Mouse (Mus musculus) layer of hippocampus, adult 18-20 months (tissue): ENCODE results near the gene Mccc2. TPM values are rescaled to one million over a fixed set of nuclear protein-coding genes. Genes with fewer than 3 reads are reported as not detected.

Experiments used
- DNase-seq, 2 experiments: peaks; one replicate each; pipeline ENCODE4 v3.0.0; 2022; ENCODE audit warnings: low spot score in 2 of 2
- total RNA-seq, 2 experiments: library from RNA; stranded (reverse); gene quantifications; 2 replicates each; pipeline ENCODE4 v1.2.3; 2021

Mccc2 gene
- total RNA-seq, 2 experiments from 2014 or later: 25.2 to 30.6 TPM

GRCm38 (mm10) chr13:99940601-99941000 lies 74.8 kb downstream of the Mccc2 start:
- DNase-seq: peak in 1 of 2 experiments; percentile 38

GRCm38 (mm10) chr13:99939320-99939671 lies 76.1 kb downstream of the Mccc2 start:
- DNase-seq: peak in 1 of 2 experiments; percentile 11

DNA sequence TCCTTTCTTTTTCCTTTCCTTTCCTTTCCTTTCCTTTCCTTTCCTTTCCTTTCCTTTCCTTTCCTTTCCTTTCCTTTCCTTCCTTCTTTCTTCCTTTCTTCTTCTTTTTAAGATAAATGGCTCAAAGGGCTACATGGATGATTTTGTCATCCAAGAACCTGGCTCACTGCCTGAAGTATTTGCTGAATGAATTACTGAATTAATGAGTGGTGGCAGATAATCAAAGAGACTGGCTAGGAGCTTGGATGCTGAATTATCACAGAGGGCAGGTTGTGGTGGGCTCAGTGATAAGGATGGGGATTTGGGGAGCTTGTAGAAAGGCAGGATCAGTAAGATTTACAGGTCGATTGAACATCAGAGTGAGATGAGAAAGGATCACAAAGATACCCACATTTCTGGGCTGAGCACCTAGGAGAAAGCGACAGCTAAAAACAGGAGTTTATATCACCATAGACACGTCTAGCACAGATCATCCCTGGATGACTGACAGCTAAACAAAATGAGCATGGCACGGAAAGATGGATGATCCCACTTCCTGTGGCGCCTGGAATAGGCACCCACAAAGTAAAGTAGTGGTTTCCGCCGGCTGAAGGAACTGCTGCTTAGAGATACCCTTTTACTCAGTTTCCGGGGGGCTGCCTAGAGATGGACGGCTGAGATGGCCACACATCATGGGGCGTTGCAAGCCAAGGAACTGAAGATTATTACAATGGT lies 76.7 kb downstream of the Mccc2 start:
- DNase-seq: no peak

GRCm38 (mm10) chr13:99937741-99938140 lies 77.7 kb downstream of the Mccc2 start:
- DNase-seq: no peak

DNA sequence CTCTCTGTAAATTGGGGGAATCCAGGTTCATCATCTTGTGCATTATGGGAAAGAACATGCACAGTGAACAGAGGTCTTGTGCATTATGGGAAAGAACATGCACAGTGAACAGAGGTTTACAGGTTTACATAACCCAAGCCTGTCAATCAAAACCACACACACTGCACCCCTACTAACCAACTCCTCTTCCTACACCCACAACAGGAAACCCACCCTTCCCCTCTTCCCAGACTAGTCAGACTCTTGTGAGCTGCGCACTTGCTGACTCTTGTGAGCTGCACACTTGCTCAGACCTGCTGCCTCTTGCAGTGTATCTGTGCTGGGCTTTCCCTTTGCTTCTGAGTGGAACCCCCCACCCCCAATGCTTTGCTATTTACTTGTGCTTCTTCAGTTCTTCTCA lies 83.0 kb downstream of the Mccc2 start:
- DNase-seq: no peak

DNA sequence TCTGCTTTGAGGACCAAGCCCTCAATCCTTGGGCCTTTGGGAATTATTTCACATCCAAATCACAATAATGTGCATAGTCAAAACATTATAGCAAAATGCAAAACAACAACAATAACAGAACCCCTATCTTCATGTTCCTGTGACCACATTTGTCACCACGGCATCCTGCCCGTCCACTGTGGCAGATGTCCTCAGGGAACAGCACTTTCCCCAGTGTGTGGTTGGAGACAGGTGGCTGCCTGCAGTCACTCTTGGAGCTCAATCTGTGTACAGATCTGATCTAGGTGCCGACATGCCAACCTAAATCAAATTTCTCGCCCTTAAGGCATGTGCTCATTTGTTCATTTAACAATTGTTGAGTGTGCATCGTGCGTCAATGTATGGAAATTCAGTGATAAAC lies 83.9 kb downstream of the Mccc2 start:
- peak in 1 of 2 experiments; percentile 21 for DNase-seq

DNA sequence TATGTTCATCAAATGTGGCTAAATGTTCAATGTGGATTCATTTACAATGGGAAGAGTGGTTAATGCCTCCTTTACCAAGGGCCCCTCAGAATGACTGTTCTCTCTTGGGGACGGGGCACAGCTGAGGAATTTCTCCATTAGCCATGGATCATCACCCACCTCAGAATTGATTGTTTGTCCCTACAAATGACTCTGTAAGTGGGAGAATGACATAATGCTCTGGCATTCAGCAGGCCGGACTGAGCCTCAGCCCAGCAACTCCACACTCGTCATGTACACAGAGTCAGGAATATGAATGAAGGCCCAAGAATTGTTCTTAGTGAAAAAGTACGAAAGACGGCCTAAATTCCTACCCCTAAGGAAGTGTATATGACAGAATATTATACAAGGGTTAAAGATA lies 89.2 kb downstream of the Mccc2 start:
- DNase-seq: no peak

- no peak for DNase-seq
These were observed 99.8 kb downstream of the Mccc2 start for GRCm38 (mm10) chr13:99915632-99916031.

DNA sequence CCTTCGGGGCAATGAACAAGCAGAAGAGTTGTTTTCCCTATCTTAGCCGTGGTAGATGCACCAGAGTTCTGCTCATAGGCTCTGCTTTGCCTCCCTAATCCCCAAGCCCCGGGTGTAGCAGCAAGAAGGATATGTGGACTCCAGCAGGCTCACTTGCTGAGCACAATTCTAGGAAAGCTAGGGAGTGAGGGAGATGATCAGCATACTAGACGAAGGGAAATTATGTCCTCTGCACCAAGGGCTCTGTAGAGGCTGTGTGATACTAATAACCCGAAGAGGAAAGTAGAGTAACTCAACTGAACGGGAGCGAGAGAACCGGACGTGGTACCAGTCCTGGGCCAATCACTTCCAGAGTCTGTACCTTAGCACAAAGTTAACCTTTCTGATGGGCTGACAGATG lies 114.5 kb downstream of the Mccc2 start, which contains the start of gene Cartpt:
Gene Cartpt, minus strand, starts transcription at position 127 of the 400 bp plus-strand sequence.
- no peak for DNase-seq

GRCm38 (mm10) chr13:99900557-99900892 lies 114.9 kb downstream of the Mccc2 start:
- DNase-seq: no peak

- no peak for DNase-seq
These were observed 115.5 kb downstream of the Mccc2 start for GRCm38 (mm10) chr13:99899670-99900556.

- no peak for DNase-seq
These were observed 116.6 kb downstream of the Mccc2 start for GRCm38 (mm10) chr13:99898816-99899215.

Other genes starting within 250 kb of the Mccc2 start
- gene Cartpt, start 114.5 kb downstream of the Mccc2 start, total RNA-seq: 1 to 10 TPM; 2.7 to 2.9 TPM
- 10 to 100 TPM; 30.5 to 41.7 TPM for gene Bdp1, start 88.4 kb upstream of the Mccc2 start, total RNA-seq
- 10 to 100 TPM; 11.5 to 14.9 TPM for gene Serf1, start 92.4 kb upstream of the Mccc2 start, total RNA-seq
- gene Smn1, start 109.2 kb upstream of the Mccc2 start, total RNA-seq: 10 to 100 TPM; 33.6 to 42.6 TPM
- under 1 TPM; 0.48 to 0.59 TPM for gene Naip2, start 186.5 kb upstream of the Mccc2 start, total RNA-seq
- under 1 TPM; 0.23 to 0.42 TPM for gene Naip5, start 230.7 kb upstream of the Mccc2 start, total RNA-seq